Mouse (Mus musculus): Measurements from ENCODE around the gene Zcchc8. TPM values are rescaled to one million over a fixed set of nuclear protein-coding genes. Genes with fewer than 3 reads are reported as not detected.
A peak's percentile ranks its signal among the peaks of the same experiment; 100 is the strongest.
"Not testable (repeated sequence)": the region's sequence is repeated elsewhere in the genome, so short reads cannot be mapped to it uniquely, and the experiment has no call there.

Zcchc8 gene
- 17.2 and 18.4 TPM in 2 replicates for total RNA-seq (2012; rRNA removed)
- 10 to 100 TPM in 1 of 2 experiments, not detected in 1; 57.4 TPM for polyA plus RNA-seq (2012; ENCODE audit: insufficient read depth in 1 of 2, insufficient read length in 2 of 2, low read depth in 1 of 2, low replicate concordance in 2 of 2, missing spikeins in 1 of 2)

GRCm38 (mm10) chr5:123720328-123721311 is at the start of gene Zcchc8:
Gene Zcchc8 (minus strand): TSS chr5:123721100.
- peaks cover 0 to 5% of the 10 kb centered on the region in 2 experiments; a peak in 2 of 4 replicates for H3K4me1 ChIP-seq (ENCODE audit: control insufficient read depth in 1 of 2, insufficient read depth in 2 of 2, low read length in 2 of 2)
- peak; percentile 96 for TF ChIP-seq ZNF384 (IDR thresholded peaks at IDR 0.05; ENCODE audit: low read depth, low read length)
- TF ChIP-seq CHD1 (IDR thresholded peaks at IDR 0.05; ENCODE audit: low read depth, low read length): peak; percentile 62; the same call in 1 of the 2 replicates
- TF ChIP-seq MXI1 (IDR thresholded peaks at IDR 0.05; ENCODE audit: low read depth, low read length): peak; percentile 34
- no peak for TF ChIP-seq ZKSCAN1 (IDR thresholded peaks at IDR 0.05; ENCODE audit: low read depth, low read length)
- TF ChIP-seq TCF12 (IDR thresholded peaks at IDR 0.05; ENCODE audit: low read depth, low read length): peak; percentile 60
- peak; percentile 94 for TF ChIP-seq KAT2A (conservative IDR thresholded peaks at IDR 0.05; ENCODE audit: low read depth, low read length)
- peak; percentile 60; the same call in 1 of the 2 replicates for TF ChIP-seq CHD2 (IDR thresholded peaks at IDR 0.05; ENCODE audit: low read length)
- peak; percentile 82 for TF ChIP-seq MYC (IDR thresholded peaks at IDR 0.05; ENCODE audit: low read depth, low read length)
- 0 out of 2 replicates have a peak, but pooled peaks have one; percentile 18 for TF ChIP-seq ETS1 (IDR thresholded peaks at IDR 0.05; ENCODE audit: low read depth, low read length)
- peak; percentile 60 for TF ChIP-seq MAZ (IDR thresholded peaks at IDR 0.05; ENCODE audit: low read depth, low read length)
- no peak for TF ChIP-seq CTCF (IDR thresholded peaks at IDR 0.05 in 2 of 3, conservative IDR thresholded peaks at IDR 0.05 in 1 of 3; ENCODE audit: control insufficient read depth in 1 of 3, insufficient read depth in 1 of 3, low read depth in 2 of 3, low read length in 3 of 3, poor library complexity in 1 of 3, severe bottlenecking in 1 of 3)
- TF ChIP-seq POLR2AphosphoS2 (IDR thresholded peaks at IDR 0.05; ENCODE audit: low read length): peak; percentile 82
- peak; percentile 90 for TF ChIP-seq TBP (IDR thresholded peaks at IDR 0.05; ENCODE audit: low read depth, low read length)
- TF ChIP-seq TAL1 (IDR thresholded peaks at IDR 0.05; ENCODE audit: low read length): no peak
- no peak for TF ChIP-seq USF1 (IDR thresholded peaks at IDR 0.05; ENCODE audit: low read depth, low read length)
- peak; percentile 98 for TF ChIP-seq HCFC1 (IDR thresholded peaks at IDR 0.05; ENCODE audit: low read depth, low read length)
- TF ChIP-seq UBTF (IDR thresholded peaks at IDR 0.05; ENCODE audit: borderline replicate concordance, insufficient read depth, low read depth, low read length): 0 out of 2 replicates have a peak, but pooled peaks have one; percentile 27
- TF ChIP-seq POLR2A (IDR thresholded peaks at IDR 0.05; ENCODE audit: control insufficient read depth in 1 of 2, insufficient read depth in 1 of 2, low read depth in 1 of 2, low read length in 2 of 2, poor library complexity in 1 of 2): peak; percentile 80 to 85
- TF ChIP-seq SIN3A (IDR thresholded peaks at IDR 0.05; ENCODE audit: low read length): peak; percentile 92
- peak; percentile 81 for TF ChIP-seq NELFE (IDR thresholded peaks at IDR 0.05; ENCODE audit: low read depth, low read length)
- TF ChIP-seq MYB (IDR thresholded peaks at IDR 0.05; ENCODE audit: low read depth, low read length): no peak
- TF ChIP-seq ELF1 (IDR thresholded peaks at IDR 0.05; ENCODE audit: low read depth, low read length): 0 out of 2 replicates have a peak, but pooled peaks have one; percentile 18
- TF ChIP-seq ZMIZ1 (IDR thresholded peaks at IDR 0.05; ENCODE audit: low read depth, low read length): peak; percentile 78
- no peak for TF ChIP-seq GABPA (IDR thresholded peaks at IDR 0.05; ENCODE audit: low read depth, low read length)
- TF ChIP-seq MAFK (IDR thresholded peaks at IDR 0.05; ENCODE audit: borderline replicate concordance, low read depth, low read length): no peak
- TF ChIP-seq USF2 (IDR thresholded peaks at IDR 0.05; ENCODE audit: borderline replicate concordance in 1 of 2, insufficient read depth in 1 of 2, low read depth in 1 of 2, low read length in 2 of 2): no peak
- H3K9me3 ChIP-seq (replicated peaks; ENCODE audit: insufficient read depth, low read length): no peaks in the 10 kb centered on the region
- H3K27ac ChIP-seq (ENCODE audit: control insufficient read depth, low read depth, low read length): peak within 1 kb of the TSS; percentile 86
- peaks cover 39% of the 10 kb centered on the region for H3K79me2 ChIP-seq (ENCODE audit: control insufficient read depth, insufficient read depth, low read length, poor library complexity)
- H3K36me3 ChIP-seq (ENCODE audit: control insufficient read depth in 1 of 2, insufficient read depth in 2 of 2, low read length in 2 of 2): peaks cover 2 to 15% of the 10 kb centered on the region in 2 experiments
- DNase-seq (ENCODE audit: low read depth, low spot score): peak; percentile 97
- no peaks in the 10 kb centered on the region for H3K27me3 ChIP-seq (ENCODE audit: control insufficient read depth in 1 of 2, insufficient read depth in 2 of 2, low read length in 2 of 2)
- H3K9ac ChIP-seq (ENCODE audit: control insufficient read depth, low read depth, low read length, poor library complexity, severe bottlenecking): peak within 1 kb of the TSS; percentile 92
- peak within 1 kb of the TSS; percentile 61 to 86 for H3K4me3 ChIP-seq (ENCODE audit: control insufficient read depth in 1 of 2, insufficient read depth in 1 of 2, low read depth in 2 of 2, low read length in 2 of 2)

- not testable (repeated sequence) for H3K4me3 ChIP-seq (ENCODE audit: control insufficient read depth in 1 of 2, insufficient read depth in 1 of 2, low read depth in 2 of 2, low read length in 2 of 2); H3K9ac ChIP-seq (ENCODE audit: control insufficient read depth, low read depth, low read length, poor library complexity, severe bottlenecking); H3K79me2 ChIP-seq (ENCODE audit: control insufficient read depth, insufficient read depth, low read length, poor library complexity); H3K9me3 ChIP-seq (replicated peaks; ENCODE audit: insufficient read depth, low read length); H3K27ac ChIP-seq (ENCODE audit: control insufficient read depth, low read depth, low read length); H3K27me3 ChIP-seq (ENCODE audit: control insufficient read depth in 1 of 2, insufficient read depth in 2 of 2, low read length in 2 of 2); H3K4me1 ChIP-seq (ENCODE audit: control insufficient read depth in 1 of 2, insufficient read depth in 2 of 2, low read length in 2 of 2); H3K36me3 ChIP-seq (ENCODE audit: control insufficient read depth in 1 of 2, insufficient read depth in 2 of 2, low read length in 2 of 2); DNase-seq (ENCODE audit: low read depth, low spot score)
Measured at GRCm38 (mm10) chr5:123766455-123766854, 45.6 kb upstream of the Zcchc8 start.

Measured in MEL (cell line).